Comparison of ENCODE assay signal across 8 mouse cellular contexts in the genomic region with DNA sequence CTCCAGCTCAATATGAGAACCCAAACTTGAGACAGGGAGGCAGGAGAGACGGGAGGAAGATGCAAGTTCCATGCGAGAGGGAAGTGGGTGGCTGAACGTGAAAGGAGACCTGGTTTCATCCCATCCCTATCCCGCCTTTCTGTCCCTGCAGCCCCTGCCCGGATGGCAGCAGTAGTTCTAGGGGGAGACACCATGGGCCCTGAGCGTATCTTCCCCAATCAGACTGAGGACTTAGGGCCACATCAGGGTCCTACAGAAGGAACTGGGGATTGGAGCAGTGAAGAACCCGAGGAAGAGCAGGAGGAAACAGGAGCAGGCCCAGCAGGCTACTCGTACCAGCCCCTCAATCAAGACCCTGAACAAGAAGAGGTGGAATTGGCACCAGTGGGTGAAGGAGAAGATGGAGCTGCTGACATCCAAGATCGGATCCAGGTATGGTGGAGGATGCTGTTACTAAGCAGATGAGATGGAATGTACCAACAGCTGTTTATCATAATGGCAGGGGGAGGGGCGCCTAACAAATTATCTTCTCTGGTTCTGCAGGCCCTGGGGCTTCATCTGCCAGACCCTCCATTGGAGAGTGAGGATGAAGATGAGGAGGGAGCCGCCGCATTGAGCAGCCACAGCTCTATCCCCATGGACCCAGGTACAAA. TPM values are rescaled to one million over a fixed set of nuclear protein-coding genes. Genes with fewer than 3 reads are reported as not detected.
DNase-seq lines count a peak whose midpoint lies in the region; ATAC-seq and TF ChIP-seq lines count a peak whose summit lies in the region.

No protein-coding gene starts in this region.

- peaks cover 26% of the 10 kb centered on the region for H3K4me1 ChIP-seq in lung, embryonic 15.5 days
- H3K4me1 ChIP-seq in embryonic facial prominence, embryonic 15.5 days = peaks cover 31% of the 10 kb centered on the region
- H3K4me1 ChIP-seq in intestine, postnatal 0 days (replicated peaks; ENCODE audit: control insufficient read depth, insufficient read depth, low read length) = peaks cover 3% of the 10 kb centered on the region; the same call in 1 of the 2 replicates
- H3K4me1 ChIP-seq in olfactory bulb, adult 2 months (ENCODE audit: control insufficient read depth, insufficient read depth, low read length) = peaks cover 23% of the 10 kb centered on the region

- no peak for TF ChIP-seq CTCF in intestine, postnatal 0 days (IDR thresholded peaks at IDR 0.05; ENCODE audit: low read depth)
- TF ChIP-seq CTCF in olfactory bulb, adult 2 months (IDR thresholded peaks at IDR 0.05; ENCODE audit: insufficient read depth, low read depth, low read length) = no peak

- peak overlapping the region; percentile 49 for H3K27ac ChIP-seq in lung, embryonic 15.5 days
- peak overlapping the region; percentile 84 for H3K27ac ChIP-seq in embryonic facial prominence, embryonic 15.5 days (replicated peaks)
- H3K27ac ChIP-seq in intestine, postnatal 0 days (ENCODE audit: low read depth, low read length) = 0 out of 2 replicates have a peak overlapping the region, but pooled peaks have one; percentile 50
- H3K27ac ChIP-seq in olfactory bulb, adult 2 months (ENCODE audit: insufficient read depth, low read depth, low read length) = no peak overlapping the region

- peak overlapping the region; percentile 80 for H3K4me2 ChIP-seq in lung, embryonic 15.5 days
- H3K4me2 ChIP-seq in embryonic facial prominence, embryonic 15.5 days (replicated peaks) = peak overlapping the region; percentile 80
- peak overlapping the region; percentile 89 for H3K4me2 ChIP-seq in intestine, postnatal 0 days (replicated peaks; ENCODE audit: low read depth)

- DNase-seq in lung, postnatal 10 days = no peak
- DNase-seq in adrenal gland, adult 18-20 months (ENCODE audit: low spot score in 2 of 2) = no peak
- no peak for DNase-seq in frontal cortex, postnatal 25 days (ENCODE audit: low spot score in 2 of 2)
- DNase-seq in spleen, postnatal 36 days (ENCODE audit: low spot score in 2 of 2) = no peak

- TF ChIP-seq POLR2A in olfactory bulb, adult 2 months (IDR thresholded peaks at IDR 0.05; ENCODE audit: insufficient read depth, low read depth, low read length) = no peak

- H3K9ac ChIP-seq in lung, embryonic 15.5 days = peak overlapping the region; percentile 59
- H3K9ac ChIP-seq in embryonic facial prominence, embryonic 15.5 days = peak overlapping the region; percentile 42
- peak overlapping the region; percentile 67 for H3K9ac ChIP-seq in intestine, postnatal 0 days (ENCODE audit: low read depth, low read length)

- no peaks in the 10 kb centered on the region for H3K9me3 ChIP-seq in lung, embryonic 15.5 days
- H3K9me3 ChIP-seq in embryonic facial prominence, embryonic 15.5 days (replicated peaks) = no peaks in the 10 kb centered on the region
- no peaks in the 10 kb centered on the region for H3K9me3 ChIP-seq in intestine, postnatal 0 days (ENCODE audit: control insufficient read depth)

- peak overlapping the region; percentile 60 for H3K4me3 ChIP-seq in lung, embryonic 15.5 days
- H3K4me3 ChIP-seq in embryonic facial prominence, embryonic 15.5 days (replicated peaks) = peak overlapping the region; percentile 90
- H3K4me3 ChIP-seq in intestine, postnatal 0 days (ENCODE audit: low read depth, low read length) = peak overlapping the region; percentile 87
- peak overlapping the region; percentile 63 for H3K4me3 ChIP-seq in olfactory bulb, adult 2 months (ENCODE audit: insufficient read depth, low read depth, low read length)

- peaks cover 54% of the 10 kb centered on the region for H3K36me3 ChIP-seq in lung, embryonic 15.5 days
- H3K36me3 ChIP-seq in embryonic facial prominence, embryonic 15.5 days = peaks cover 57% of the 10 kb centered on the region
- peaks cover 48% of the 10 kb centered on the region for H3K36me3 ChIP-seq in intestine, postnatal 0 days (ENCODE audit: control insufficient read depth, insufficient read depth)

- WGBS in lung, embryonic 15.5 days = 23% methylated on average over 12 of the region's 12 CpGs
- WGBS in embryonic facial prominence, embryonic 15.5 days = 12% methylated on average over 12 of the region's 12 CpGs
- 21% methylated on average over 12 of the region's 12 CpGs for whole genome bisulfite sequencing in intestine, postnatal 0 days
- 23% methylated on average over 12 of the region's 12 CpGs for WGBS in olfactory bulb, adult 2 months

- H3K27me3 ChIP-seq in lung, embryonic 15.5 days = no peaks in the 10 kb centered on the region
- no peaks in the 10 kb centered on the region for H3K27me3 ChIP-seq in embryonic facial prominence, embryonic 15.5 days
- H3K27me3 ChIP-seq in intestine, postnatal 0 days (replicated peaks; ENCODE audit: control insufficient read depth, insufficient read depth, low read length) = no peaks in the 10 kb centered on the region

- ATAC-seq in lung, embryonic 15.5 days (ENCODE audit: borderline replicate concordance, extremely low read depth, low FRiP score, low TSS enrichment) = no peak
- no peak for ATAC-seq in embryonic facial prominence, embryonic 15.5 days (ENCODE audit: insufficient number of reproducible peaks, low FRiP score, low TSS enrichment, low read depth)
- no peak for ATAC-seq in intestine, postnatal 0 days

RNA-seq across cellular contexts. Expression of a gene that starts 0.9 kb away (rescaled TPM):
- polyA plus RNA-seq in lung, embryonic 15.5 days (2015; fragmentation: Nextera tagmentation; extraction: Ambion mirVana) = 117 and 122 TPM in 2 replicates
- 129 and 134 TPM in 2 replicates for polyA plus RNA-seq in embryonic facial prominence, embryonic 15.5 days (2015; fragmentation: Nextera tagmentation; extraction: Ambion mirVana)
- polyA plus RNA-seq in intestine, postnatal 0 days (2015; fragmentation: Nextera tagmentation; extraction: Ambion mirVana) = 94.2 and 99.3 TPM in 2 replicates
- not detected in 2 replicates for polyA plus RNA-seq in olfactory bulb, adult 2 months (2012; ENCODE audit: insufficient read depth, insufficient read length, low replicate concordance, missing spikeins)
- 10 to 100 TPM; 47.6 to 69.9 TPM for total RNA-seq in adrenal gland, adult 18-20 months (2021)

RNA-seq across cellular contexts. Expression of a gene that starts 3.0 kb away (rescaled TPM):
- 128 and 134 TPM in 2 replicates for polyA plus RNA-seq in lung, embryonic 15.5 days (2015; fragmentation: Nextera tagmentation; extraction: Ambion mirVana)
- 150 and 161 TPM in 2 replicates for polyA plus RNA-seq in embryonic facial prominence, embryonic 15.5 days (2015; fragmentation: Nextera tagmentation; extraction: Ambion mirVana)
- 132 and 133 TPM in 2 replicates for polyA plus RNA-seq in intestine, postnatal 0 days (2015; fragmentation: Nextera tagmentation; extraction: Ambion mirVana)
- not detected in 2 replicates for polyA plus RNA-seq in olfactory bulb, adult 2 months (2012; ENCODE audit: insufficient read depth, insufficient read length, low replicate concordance, missing spikeins)
- 100 to 1,000 TPM; 100 to 107 TPM for total RNA-seq in adrenal gland, adult 18-20 months (2021)

RNA-seq across cellular contexts. Expression of a gene that starts 7.4 kb away (rescaled TPM):
- polyA plus RNA-seq in lung, embryonic 15.5 days (2015; fragmentation: Nextera tagmentation; extraction: Ambion mirVana) = 55.1 and 56.2 TPM in 2 replicates
- polyA plus RNA-seq in embryonic facial prominence, embryonic 15.5 days (2015; fragmentation: Nextera tagmentation; extraction: Ambion mirVana) = 61.9 and 64.9 TPM in 2 replicates
- polyA plus RNA-seq in intestine, postnatal 0 days (2015; fragmentation: Nextera tagmentation; extraction: Ambion mirVana) = 49.0 and 55.6 TPM in 2 replicates
- not detected in 2 replicates for polyA plus RNA-seq in olfactory bulb, adult 2 months (2012; ENCODE audit: insufficient read depth, insufficient read length, low replicate concordance, missing spikeins)
- 10 to 100 TPM; 25.9 to 29.8 TPM for total RNA-seq in adrenal gland, adult 18-20 months (2021)

RNA-seq across cellular contexts. Expression of a gene that starts 23.3 kb away (rescaled TPM):
- 96.0 and 102 TPM in 2 replicates for polyA plus RNA-seq in lung, embryonic 15.5 days (2015; fragmentation: Nextera tagmentation; extraction: Ambion mirVana)
- polyA plus RNA-seq in embryonic facial prominence, embryonic 15.5 days (2015; fragmentation: Nextera tagmentation; extraction: Ambion mirVana) = 91.7 and 93.2 TPM in 2 replicates
- 25.9 and 26.5 TPM in 2 replicates for polyA plus RNA-seq in intestine, postnatal 0 days (2015; fragmentation: Nextera tagmentation; extraction: Ambion mirVana)
- 293 TPM in 1 of 2 replicates, not detected in the other for polyA plus RNA-seq in olfactory bulb, adult 2 months (2012; ENCODE audit: insufficient read depth, insufficient read length, low replicate concordance, missing spikeins)
- 10 to 100 TPM; 40.2 to 46.5 TPM for total RNA-seq in adrenal gland, adult 18-20 months (2021)

RNA-seq across cellular contexts. Expression of a gene that starts 29.7 kb away (rescaled TPM):
- polyA plus RNA-seq in lung, embryonic 15.5 days (2015; fragmentation: Nextera tagmentation; extraction: Ambion mirVana) = 27.7 and 28.6 TPM in 2 replicates
- polyA plus RNA-seq in embryonic facial prominence, embryonic 15.5 days (2015; fragmentation: Nextera tagmentation; extraction: Ambion mirVana) = 32.4 and 35.6 TPM in 2 replicates
- 10.4 and 11.5 TPM in 2 replicates for polyA plus RNA-seq in intestine, postnatal 0 days (2015; fragmentation: Nextera tagmentation; extraction: Ambion mirVana)
- not detected in 2 replicates for polyA plus RNA-seq in olfactory bulb, adult 2 months (2012; ENCODE audit: insufficient read depth, insufficient read length, low replicate concordance, missing spikeins)
- 10 to 100 TPM; 64.1 to 70.7 TPM for total RNA-seq in adrenal gland, adult 18-20 months (2021)

Comparison
In these comparisons a context has a peak if more than half of its experiments do, and no peak if none do; other contexts are left out.
1. RNA of a gene that starts 0.9 kb away (polyA plus RNA-seq): 129 to 134 TPM in embryonic facial prominence, embryonic 15.5 days, 117 to 122 TPM in lung, embryonic 15.5 days and 94.2 to 99.3 TPM in intestine, postnatal 0 days; not detected in olfactory bulb, adult 2 months; every median in the first group is over 10 times any median in the second.
2. RNA of a gene that starts 3.0 kb away (polyA plus RNA-seq): 150 to 161 TPM in embryonic facial prominence, embryonic 15.5 days, 132 to 133 TPM in intestine, postnatal 0 days and 128 to 134 TPM in lung, embryonic 15.5 days; not detected in olfactory bulb, adult 2 months; every median in the first group is over 100 times any median in the second.
3. RNA of a gene that starts 7.4 kb away (polyA plus RNA-seq): 61.9 to 64.9 TPM in embryonic facial prominence, embryonic 15.5 days, 55.1 to 56.2 TPM in lung, embryonic 15.5 days and 49.0 to 55.6 TPM in intestine, postnatal 0 days; not detected in olfactory bulb, adult 2 months; every median in the first group is over 10 times any median in the second.
4. Peak in every context shown above with its lines, with median percentiles within 50 percentile points of each other: H3K4me2 ChIP-seq, H3K4me3 ChIP-seq and H3K9ac ChIP-seq.